Mouse (Mus musculus): Measurements from ENCODE around the gene 1700015G11Rik. TPM values are rescaled to one million over a fixed set of nuclear protein-coding genes. Genes with fewer than 3 reads are reported as not detected.

Gene 1700015G11Rik
- total RNA-seq (2012; rRNA removed) (not detected in 2 replicates), total RNA-seq (2014; rRNA removed) (not detected in 2 replicates), polyA plus RNA-seq (2012; ENCODE audit: insufficient read length, low read depth) (not detected in 2 replicates)

DNA sequence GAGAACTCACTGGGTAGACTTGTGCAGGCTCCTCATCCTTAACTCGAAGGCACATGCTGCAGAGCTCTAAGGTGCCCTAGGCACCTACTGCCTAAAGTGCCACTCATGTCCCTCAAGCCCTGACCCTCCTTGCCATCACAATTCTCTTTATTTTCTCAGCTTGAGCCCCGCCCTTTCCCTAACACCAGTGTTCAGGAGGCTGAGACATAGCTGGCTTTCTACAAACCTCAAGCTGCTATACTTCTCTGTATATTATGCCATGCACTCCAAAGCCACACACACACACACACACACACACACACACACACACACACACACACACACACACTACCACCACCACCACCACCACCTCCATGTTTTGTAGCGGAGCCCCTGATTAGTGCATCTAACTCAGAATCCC lies at the start of gene 1700015G11Rik:
1700015G11Rik (minus strand) TSS at position 101 of the 400 bp plus-strand sequence.
- H3K9me3 ChIP-seq (replicated peaks; ENCODE audit: low read length) = peaks cover 9% of the 10 kb centered on the region
- no peaks in the 10 kb centered on the region for H3K36me3 ChIP-seq (replicated peaks in 1 of 2; ENCODE audit: control insufficient read depth in 1 of 2, insufficient read depth in 1 of 2, low read length in 1 of 2)
- in situ Hi-C loops (cut with MboI; ENCODE audit: low pct_ligation_motif_present, low pct_unique_long_range_greater_than_20kb, low sequenced_read_pairs) (no loop called here), dilution Hi-C loops (cut with MboI; ENCODE audit: extremely low pct_ligation_motif_present, extremely low pct_unique_long_range_greater_than_20kb, low sequenced_read_pairs) (no loop called here)
- H3K4me1 ChIP-seq (ENCODE audit: control insufficient read depth in 1 of 2, insufficient read depth in 2 of 2) = no peaks in the 10 kb centered on the region
- TF ChIP-seq BHLHE40 (IDR thresholded peaks at IDR 0.05; ENCODE audit: low read depth, low read length) (no peak), USF1 (IDR thresholded peaks at IDR 0.05; ENCODE audit: low read depth, low read length) (no peak)
- H3K79me2 ChIP-seq (replicated peaks; ENCODE audit: control insufficient read depth, extremely low read depth, insufficient read depth, poor library complexity, severe bottlenecking) = no peaks in the 10 kb centered on the region
- no peak within 1 kb of the TSS for H3K9ac ChIP-seq (ENCODE audit: insufficient read depth, low read depth)
- H3K27me3 ChIP-seq (replicated peaks) = no peaks in the 10 kb centered on the region
- no peak within 1 kb of the TSS for H3K4me3 ChIP-seq (replicated peaks in 1 of 3; ENCODE audit: low read depth in 2 of 3, low read length in 2 of 3, poor library complexity in 1 of 3)
- no peak within 1 kb of the TSS for H3K4me2 ChIP-seq (ENCODE audit: insufficient read depth, low read depth, poor library complexity, severe bottlenecking)
- no peak within 1 kb of the TSS for H3K27ac ChIP-seq (ENCODE audit: insufficient read depth, low read depth)
- no peak for DNase-seq (ENCODE audit: extremely low read depth)

- peaks cover 2% of the 10 kb centered on the region for H3K9me3 ChIP-seq (replicated peaks; ENCODE audit: low read length)
- H3K4me1 ChIP-seq (ENCODE audit: control insufficient read depth in 1 of 2, insufficient read depth in 2 of 2) = no peaks in the 10 kb centered on the region
- in situ Hi-C loops (cut with MboI; ENCODE audit: low pct_ligation_motif_present, low pct_unique_long_range_greater_than_20kb, low sequenced_read_pairs) (no loop called here), dilution Hi-C loops (cut with MboI; ENCODE audit: extremely low pct_ligation_motif_present, extremely low pct_unique_long_range_greater_than_20kb, low sequenced_read_pairs) (no loop called here)
- no peak overlapping the region for H3K27ac ChIP-seq (ENCODE audit: insufficient read depth, low read depth)
- no peak overlapping the region for H3K9ac ChIP-seq (ENCODE audit: insufficient read depth, low read depth)
- DNase-seq (ENCODE audit: extremely low read depth) = no peak
- H3K27me3 ChIP-seq (replicated peaks) = no peaks in the 10 kb centered on the region
- TF ChIP-seq EP300 (IDR thresholded peaks at IDR 0.05; ENCODE audit: low read length) (no peak), IRF4 (IDR thresholded peaks at IDR 0.05; ENCODE audit: low read depth, low read length) (no peak), ELF1 (IDR thresholded peaks at IDR 0.05; ENCODE audit: low read depth, low read length) (no peak)
- H3K4me3 ChIP-seq (replicated peaks in 1 of 3; ENCODE audit: low read depth in 2 of 3, low read length in 2 of 3, poor library complexity in 1 of 3) = no peak overlapping the region
- H3K79me2 ChIP-seq (replicated peaks; ENCODE audit: control insufficient read depth, extremely low read depth, insufficient read depth, poor library complexity, severe bottlenecking) = no peaks in the 10 kb centered on the region
- H3K36me3 ChIP-seq (replicated peaks in 1 of 2; ENCODE audit: control insufficient read depth in 1 of 2, insufficient read depth in 1 of 2, low read length in 1 of 2) = no peaks in the 10 kb centered on the region
- H3K4me2 ChIP-seq (ENCODE audit: insufficient read depth, low read depth, poor library complexity, severe bottlenecking) = no peak overlapping the region
Observed at GRCm38 (mm10) chr7:52056954-52057353, 41.4 kb upstream of the 1700015G11Rik start.

- dilution Hi-C loops (cut with MboI; ENCODE audit: extremely low pct_ligation_motif_present, extremely low pct_unique_long_range_greater_than_20kb, low sequenced_read_pairs) = no loop called here
- no peak overlapping the region for H3K27ac ChIP-seq (ENCODE audit: insufficient read depth, low read depth)
- in situ Hi-C loops (cut with MboI; ENCODE audit: low pct_ligation_motif_present, low pct_unique_long_range_greater_than_20kb, low sequenced_read_pairs) = no loop called here
- no peaks in the 10 kb centered on the region for H3K27me3 ChIP-seq (replicated peaks)
- H3K79me2 ChIP-seq (replicated peaks; ENCODE audit: control insufficient read depth, extremely low read depth, insufficient read depth, poor library complexity, severe bottlenecking) = no peaks in the 10 kb centered on the region
- no peaks in the 10 kb centered on the region for H3K4me1 ChIP-seq (ENCODE audit: control insufficient read depth in 1 of 2, insufficient read depth in 2 of 2)
- no peaks in the 10 kb centered on the region for H3K36me3 ChIP-seq (replicated peaks in 1 of 2; ENCODE audit: control insufficient read depth in 1 of 2, insufficient read depth in 1 of 2, low read length in 1 of 2)
- no peak overlapping the region for H3K4me2 ChIP-seq (ENCODE audit: insufficient read depth, low read depth, poor library complexity, severe bottlenecking)
- H3K4me3 ChIP-seq (replicated peaks in 1 of 3; ENCODE audit: low read depth in 2 of 3, low read length in 2 of 3, poor library complexity in 1 of 3) = no peak overlapping the region
- DNase-seq (ENCODE audit: extremely low read depth) = no peak
- H3K9ac ChIP-seq (ENCODE audit: insufficient read depth, low read depth) = no peak overlapping the region
- peaks cover 2% of the 10 kb centered on the region for H3K9me3 ChIP-seq (replicated peaks; ENCODE audit: low read length)
- TF ChIP-seq UBTF (IDR thresholded peaks at IDR 0.05; ENCODE audit: low read depth, low read length) = no peak
- TF ChIP-seq CHD1 (IDR thresholded peaks at IDR 0.05; ENCODE audit: low read depth, low read length) = no peak
- TF ChIP-seq USF1 (IDR thresholded peaks at IDR 0.05; ENCODE audit: low read depth, low read length) = no peak
- no peak for TF ChIP-seq JUN (IDR thresholded peaks at IDR 0.05; ENCODE audit: insufficient read depth, low read depth, low read length)
- no peak for TF ChIP-seq PAX5 (IDR thresholded peaks at IDR 0.05; ENCODE audit: low read length)
- no peak for TF ChIP-seq MYC (IDR thresholded peaks at IDR 0.05; ENCODE audit: low read depth, low read length)
- no peak for TF ChIP-seq IRF4 (IDR thresholded peaks at IDR 0.05; ENCODE audit: low read depth, low read length)
- TF ChIP-seq SIN3A (IDR thresholded peaks at IDR 0.05; ENCODE audit: low read length) = no peak
- no peak for TF ChIP-seq CHD2 (IDR thresholded peaks at IDR 0.05; ENCODE audit: low read length)
- no peak for TF ChIP-seq ZC3H11A (IDR thresholded peaks at IDR 0.05; ENCODE audit: low read depth, low read length)
- TF ChIP-seq TBP (conservative IDR thresholded peaks at IDR 0.05; ENCODE audit: low read depth, low read length) = no peak
- no peak for TF ChIP-seq KAT2A (IDR thresholded peaks at IDR 0.05; ENCODE audit: insufficient replicate concordance, low read length)
- no peak for TF ChIP-seq ZMIZ1 (IDR thresholded peaks at IDR 0.05; ENCODE audit: low read depth, low read length)
- no peak for TF ChIP-seq HCFC1 (IDR thresholded peaks at IDR 0.05; ENCODE audit: low read depth, low read length)
Observed at GRCm38 (mm10) chr7:52056274-52056673, 40.7 kb upstream of the 1700015G11Rik start.
